Mouse (Mus musculus): ENCODE data around the gene Selenop.

The Selenop gene

GRCm38 (mm10) chr15:3271216-3271615, 2.9 kb downstream of the Selenop start:
- DNase-seq = no peak

DNA sequence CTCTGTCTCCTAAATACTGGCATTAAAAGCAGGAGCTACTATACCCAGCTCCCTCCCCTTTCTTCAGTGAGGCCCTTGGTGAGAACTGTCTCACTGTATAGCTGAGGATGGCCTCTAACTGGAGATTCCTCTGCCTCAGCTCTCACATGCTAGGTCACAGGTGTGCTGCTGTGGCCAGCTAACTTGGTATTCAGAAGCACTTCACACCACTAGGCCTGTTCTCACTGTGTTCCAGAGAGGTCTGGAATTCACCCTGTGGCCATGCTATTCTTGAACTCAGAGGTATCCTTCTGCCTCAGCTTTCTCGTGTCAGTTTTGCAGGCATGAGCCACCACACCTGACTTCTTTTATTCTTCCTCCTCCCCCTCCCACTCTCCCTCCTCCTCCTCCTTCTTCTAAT, 4.8 kb downstream of the Selenop start:
- DNase-seq = no peak

DNA sequence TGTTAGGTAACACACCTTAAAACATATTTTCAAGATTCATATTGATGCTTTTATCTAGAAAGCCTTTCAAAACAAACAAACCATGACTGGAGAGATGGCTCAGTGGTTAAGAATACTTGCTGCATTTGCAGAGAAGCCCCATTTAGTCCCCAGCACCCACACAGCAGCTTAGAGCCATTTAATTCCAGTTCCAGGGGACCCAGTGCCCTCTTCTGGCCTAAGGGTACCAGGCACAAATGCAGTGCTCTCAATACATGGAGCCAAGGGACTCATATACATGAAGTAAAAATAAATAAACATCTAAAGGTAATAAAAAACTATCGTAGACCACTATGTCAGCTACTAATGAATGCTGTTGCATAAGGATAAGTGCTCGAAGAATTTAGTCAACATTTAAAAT, 9.0 kb downstream of the Selenop start:
- DNase-seq = no peak

DNA sequence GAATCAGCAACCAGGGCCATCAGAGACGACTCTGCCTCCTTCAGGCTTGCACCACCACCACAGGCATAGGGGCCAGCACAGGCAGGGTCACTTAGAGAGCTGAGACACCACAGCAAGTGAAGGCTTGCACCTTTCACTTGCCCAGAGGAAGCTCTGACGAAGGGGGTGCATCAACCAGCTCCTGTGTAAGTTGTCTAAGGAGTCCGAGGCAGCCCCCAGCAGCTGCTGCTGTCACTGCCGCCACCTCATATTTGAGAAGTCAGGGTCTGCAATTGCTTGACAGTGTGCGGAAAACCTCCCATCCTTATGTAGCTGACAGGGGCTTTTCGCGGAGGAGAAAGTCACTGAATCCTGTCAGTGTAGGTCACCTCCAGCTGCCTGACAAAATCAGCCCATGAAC, 10.9 kb downstream of the Selenop start:
- no peak for DNase-seq

DNA sequence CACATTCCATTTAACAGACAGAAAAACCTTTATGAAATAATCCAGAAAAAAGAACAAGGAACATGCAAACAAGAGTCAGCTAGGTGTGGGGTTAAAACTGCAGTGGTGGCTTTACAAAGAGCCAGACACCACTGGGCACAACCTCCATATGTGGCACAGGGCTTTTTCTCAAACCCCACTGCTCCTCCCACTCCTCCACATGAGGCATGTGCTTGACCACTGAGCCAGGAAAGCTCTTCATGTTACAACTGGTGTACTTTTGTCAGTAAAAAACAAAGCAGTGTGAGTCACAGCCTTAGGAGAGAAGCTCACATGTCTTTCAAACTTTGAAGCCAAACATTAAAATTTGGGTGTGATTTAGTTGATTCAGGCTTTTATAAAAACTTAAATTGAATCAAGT, 12.9 kb downstream of the Selenop start:
- no peak for DNase-seq

GRCm38 (mm10) chr15:3281737-3282136, 13.4 kb downstream of the Selenop start:
- no peak for DNase-seq

GRCm38 (mm10) chr15:3286032-3286431, 17.7 kb downstream of the Selenop start:
- DNase-seq = no peak

GRCm38 (mm10) chr15:3290435-3290834, 22.1 kb downstream of the Selenop start:
- no peak for DNase-seq

DNA sequence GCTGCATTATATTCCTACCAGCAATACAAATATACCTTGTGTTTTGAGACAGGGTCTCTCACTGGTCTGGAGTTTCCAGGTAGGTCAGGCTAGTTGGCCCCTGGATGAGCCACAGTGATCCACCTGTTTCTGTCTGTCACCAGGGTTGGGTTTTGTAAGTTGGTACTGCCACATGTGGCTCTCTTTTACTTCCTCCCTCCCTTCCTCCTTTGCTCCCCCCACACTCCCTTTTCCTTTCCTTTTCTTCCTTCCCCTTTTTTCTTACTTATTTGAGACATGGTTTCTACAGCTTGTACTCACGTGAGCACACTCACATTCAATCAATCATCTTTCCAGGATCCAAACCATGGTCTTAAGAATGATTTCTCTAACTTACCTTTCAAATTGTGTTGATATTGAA, 25.1 kb downstream of the Selenop start:
- DNase-seq = no peak

- DNase-seq = no peak
Observed at GRCm38 (mm10) chr15:3295986-3296385, 27.6 kb downstream of the Selenop start.

DNA sequence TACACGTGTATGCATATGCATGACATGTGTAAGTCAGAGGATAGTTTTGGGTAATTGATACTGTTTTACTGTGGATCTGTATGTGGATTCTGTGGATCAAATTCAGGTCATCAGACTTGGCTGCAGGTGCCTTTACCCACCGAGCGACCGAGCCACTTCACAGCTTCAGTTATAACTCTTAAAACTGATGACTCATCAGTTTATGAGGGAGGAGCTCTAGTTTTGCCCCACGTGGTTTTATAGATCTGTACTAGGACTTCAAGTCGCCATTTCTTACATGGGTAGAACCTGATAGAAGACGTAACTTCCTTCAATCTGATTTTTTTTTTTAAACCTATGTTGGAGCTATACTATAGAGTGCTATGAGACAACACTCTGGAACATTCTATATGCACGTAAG, 29.3 kb downstream of the Selenop start:
- no peak for DNase-seq

DNA sequence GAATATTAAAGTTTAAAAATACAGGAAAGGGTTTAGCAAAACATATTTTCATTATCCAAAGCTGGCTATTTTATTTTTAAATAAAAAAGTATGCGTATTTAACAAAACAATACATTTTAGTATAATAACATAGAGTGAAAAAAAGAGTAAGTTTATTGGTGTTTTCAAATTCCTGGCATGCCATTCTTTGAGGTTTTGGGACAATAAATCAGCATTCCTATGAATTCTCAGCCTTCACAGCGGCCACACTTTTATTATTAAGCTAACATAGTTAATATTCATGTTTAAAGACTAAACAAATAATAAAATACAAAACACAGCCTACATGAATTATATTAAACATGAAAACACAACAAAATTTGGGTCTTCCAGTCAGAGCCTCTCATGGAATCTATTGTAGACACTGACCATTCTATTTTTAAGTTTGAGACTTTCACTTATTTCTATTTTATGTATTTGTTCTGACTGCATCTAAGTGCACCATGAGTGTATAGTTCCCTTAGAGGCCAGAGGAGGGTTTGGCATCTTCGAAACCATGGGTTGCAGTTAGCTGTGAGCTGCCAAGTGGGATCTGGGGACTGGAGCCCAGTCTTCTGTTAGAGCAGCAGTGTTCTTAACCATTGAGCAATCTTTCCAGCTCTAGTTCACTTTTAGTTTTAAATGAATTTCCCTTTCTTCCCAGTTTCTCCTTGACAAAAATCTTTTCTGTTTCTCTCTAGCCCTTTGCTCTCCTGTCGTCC, 32.2 kb downstream of the Selenop start:
- no peak for DNase-seq

- DNase-seq = no peak
Observed at GRCm38 (mm10) chr15:3303426-3303825, 35.1 kb downstream of the Selenop start, which contains the start of gene Ccdc152. Ccdc152 (minus strand) TSS chr15:3303526.

GRCm38 (mm10) chr15:3309856-3310255, 41.5 kb downstream of the Selenop start:
- DNase-seq = no peak

DNA sequence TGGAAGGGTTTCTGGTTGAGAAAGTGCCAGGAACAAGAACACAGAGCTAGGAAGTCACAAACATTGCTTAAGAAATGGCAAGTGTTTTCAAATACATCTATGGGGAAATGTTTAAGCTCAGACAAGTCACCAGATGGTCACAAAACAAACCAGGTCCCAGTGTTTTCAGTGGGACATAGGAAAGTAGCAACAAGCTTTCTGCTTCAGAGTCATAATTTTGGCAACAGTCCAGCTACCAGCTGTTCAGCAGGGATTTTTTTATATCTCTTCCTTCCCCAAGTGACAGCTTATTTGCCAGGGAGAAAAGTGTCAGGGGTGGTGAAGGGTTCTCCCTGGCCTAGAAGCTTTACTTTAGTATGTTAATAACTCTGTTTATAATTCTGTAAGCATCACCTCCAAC, 44.6 kb downstream of the Selenop start:
- no peak for DNase-seq

DNA sequence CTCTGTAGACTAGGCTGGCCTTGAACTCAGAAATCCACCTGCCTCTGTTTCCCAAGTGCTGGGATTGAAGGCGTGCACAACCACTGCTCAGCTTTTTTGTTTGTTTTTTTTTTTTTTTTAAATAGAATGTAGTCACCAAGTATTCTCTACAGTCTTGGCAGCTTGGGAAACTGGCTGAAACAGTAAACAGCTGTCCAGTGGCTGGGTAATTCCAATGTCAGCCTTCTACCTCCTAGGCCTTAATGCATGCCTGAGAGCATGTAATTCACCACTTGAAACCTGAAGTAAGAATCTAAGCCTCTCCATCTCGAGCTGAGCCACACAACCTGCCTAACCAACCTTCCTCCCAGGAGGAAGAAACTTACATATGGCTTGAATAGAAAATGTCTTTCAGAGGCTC, 48.3 kb downstream of the Selenop start:
- DNase-seq = no peak

GRCm38 (mm10) chr15:3319929-3320328, 51.6 kb downstream of the Selenop start:
- no peak for DNase-seq

DNA sequence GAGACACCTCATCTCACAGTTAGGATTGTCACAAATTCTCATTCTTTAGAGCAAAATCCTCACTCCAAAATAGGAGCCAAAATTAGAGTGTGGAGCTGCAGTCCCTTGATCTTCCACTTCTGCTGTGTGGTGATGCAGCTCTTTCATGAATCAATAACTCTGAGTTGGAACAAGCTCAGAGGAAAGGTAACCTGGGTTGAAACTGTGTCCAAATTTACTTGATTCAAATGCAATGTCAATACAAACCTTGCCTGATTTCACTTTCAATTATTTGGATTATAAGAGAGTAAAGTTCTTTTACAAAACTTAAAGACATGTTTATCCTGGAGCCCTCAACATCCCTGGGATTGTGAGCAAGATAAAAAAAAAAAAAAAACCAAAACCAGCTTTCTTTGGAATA, 54.7 kb downstream of the Selenop start:
- DNase-seq = no peak

All from cerebellum, adult 18-20 months (tissue).